Mouse (Mus musculus) liver, adult 2 months (tissue): ENCODE measurements at regions not wholly inside any gene's neighbourhood (a gene's known extent, or its start where the extent isn't known, plus 50 kb on each side); places are given as distances from the start of the nearest gene placed in this dataset.

Source experiments
- DNase-seq: peaks from one replicate; pipeline ENCODE4 v3.0.0-alpha.2; 2011; ENCODE audit warnings: low read depth, low spot score; ENCODE audit errors: extremely low read depth
- H3K27ac ChIP-seq: fragments of 200-500 bp; replicated peaks from 2 replicates; pipeline ENCODE4 v1.5.1; 2012; ENCODE audit warnings: low read depth, mild to moderate bottlenecking, control low read depth, inconsistent platforms, low read length; ENCODE audit not compliant: insufficient read depth
- H3K27me3 ChIP-seq: fragments of 200-500 bp; 2 replicates; pipeline ENCODE4 v1.6.1; 2012; ENCODE audit warnings: mild to moderate bottlenecking, moderate library complexity, low read length, inconsistent platforms; ENCODE audit not compliant: control insufficient read depth, insufficient read depth
- H3K36me3 ChIP-seq: fragments of 200-500 bp; 2 replicates; pipeline ENCODE4 v1.6.1; 2012; ENCODE audit warnings: low read length, inconsistent platforms; ENCODE audit not compliant: control insufficient read depth, insufficient read depth
- H3K4me1 ChIP-seq: fragments of 200-500 bp; 2 replicates; pipeline ENCODE4 v1.6.1; 2011; ENCODE audit warnings: low read length; ENCODE audit not compliant: control insufficient read depth, insufficient read depth
- H3K4me3 ChIP-seq: fragments of 200-500 bp; 2 replicates; pipeline ENCODE4 v1.5.1; 2011; ENCODE audit warnings: low read depth, mild to moderate bottlenecking, control low read depth, low read length, moderate library complexity; ENCODE audit not compliant: insufficient read depth
- H3K79me2 ChIP-seq: fragments of 200-500 bp; 2 replicates; pipeline ENCODE4 v1.6.1; 2012; ENCODE audit warnings: inconsistent platforms, mild to moderate bottlenecking, low read length, moderate library complexity; ENCODE audit not compliant: control insufficient read depth, insufficient read depth
- H3K9ac ChIP-seq: fragments of 200-500 bp; 2 replicates; pipeline ENCODE4 v1.6.1; 2012; ENCODE audit warnings: low read depth, mild to moderate bottlenecking, control low read depth, inconsistent platforms, low read length
- CTCF ChIP-seq: fragments of 200-500 bp; IDR thresholded peaks from 2 replicates; pipeline ENCODE4 v1.5.1; 2011; ENCODE audit warnings: low read depth, low read length, control low read depth
- POLR2A ChIP-seq: fragments of 200-500 bp; IDR thresholded peaks from 2 replicates; pipeline ENCODE4 v1.6.1; 2011; ENCODE audit warnings: low read length, control low read depth; ENCODE audit not compliant: insufficient read depth; ENCODE audit errors: extremely low read depth
- WGBS: fragments of 180-500 bp; shearing (Covaris S2); methylation state at CpG from one replicate; pipeline ENCODE4 v1.1.7; 2018; 5-methylcytosine and 5-hydroxymethylcytosine counted together

DNA sequence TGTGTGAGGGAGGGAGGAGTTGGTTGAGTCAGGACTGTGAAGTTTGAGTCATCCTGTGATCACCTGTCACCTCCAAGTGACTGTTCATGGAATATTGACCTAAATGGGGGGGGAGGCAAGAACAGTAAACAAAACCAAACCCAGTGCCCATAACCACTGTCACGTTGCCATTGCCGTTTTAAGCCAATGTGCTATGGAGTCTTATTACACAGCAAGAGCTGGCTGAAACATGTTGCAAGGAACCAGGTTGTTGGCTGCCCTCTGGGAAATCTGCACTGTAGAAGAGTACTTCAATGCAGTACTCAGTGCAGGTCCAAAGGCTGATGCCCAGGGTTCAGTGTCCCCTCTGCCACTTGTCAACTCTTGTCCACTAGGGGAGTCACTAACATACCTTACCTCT is 97.0 kb downstream of the Matn1 start:
- Histone ChIP-seq H3K9ac (no peak overlapping the region), H3K36me3 (no peaks in the 10 kb centered on the region), H3K4me3 (no peak overlapping the region), H3K27me3 (no peaks in the 10 kb centered on the region), H3K27ac (no peak overlapping the region), H3K4me1 (peaks cover 6% of the 10 kb centered on the region; the same call in 1 of the 2 replicates), H3K79me2 (no peaks in the 10 kb centered on the region)
- WGBS, result 18% methylated on average over 2 of the region's 2 CpGs
- peak; percentile 89 for DNase-seq
- TF ChIP-seq POLR2A (no peak), CTCF (0 out of 2 replicates have a peak, but pooled peaks have one; percentile 13)

DNA sequence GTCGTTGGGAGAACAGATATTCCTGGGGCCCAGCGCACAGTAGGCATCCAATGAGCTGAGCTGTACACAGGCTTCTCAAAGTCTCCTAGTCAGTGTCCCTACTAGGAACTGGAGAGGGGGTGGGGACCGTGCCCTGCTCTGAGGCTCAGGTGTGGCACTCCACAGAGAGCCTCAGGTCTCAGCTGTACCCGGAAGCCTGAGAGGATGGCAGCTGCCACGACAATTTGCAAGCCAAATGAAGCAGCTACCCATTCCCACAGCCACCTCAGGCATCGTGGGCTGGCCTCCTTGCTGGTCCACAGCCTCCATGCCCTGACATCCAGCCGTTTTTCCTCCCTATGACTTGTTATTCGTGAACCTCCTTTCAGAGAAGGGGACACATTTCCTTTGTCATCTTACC is 101.9 kb downstream of the Matn1 start:
- TF ChIP-seq CTCF (no peak), POLR2A (no peak)
- H3K4me3 ChIP-seq, result no peak overlapping the region
- no peak for DNase-seq
- H3K4me1 ChIP-seq, result peaks cover 5% of the 10 kb centered on the region; the same call in 1 of the 2 replicates
- no peaks in the 10 kb centered on the region for H3K79me2 ChIP-seq
- H3K27me3 ChIP-seq, result no peaks in the 10 kb centered on the region
- H3K9ac ChIP-seq, result no peak overlapping the region
- H3K36me3 ChIP-seq, result no peaks in the 10 kb centered on the region
- H3K27ac ChIP-seq, result no peak overlapping the region
- WGBS, result 55% methylated on average over 8 of the region's 8 CpGs

DNA sequence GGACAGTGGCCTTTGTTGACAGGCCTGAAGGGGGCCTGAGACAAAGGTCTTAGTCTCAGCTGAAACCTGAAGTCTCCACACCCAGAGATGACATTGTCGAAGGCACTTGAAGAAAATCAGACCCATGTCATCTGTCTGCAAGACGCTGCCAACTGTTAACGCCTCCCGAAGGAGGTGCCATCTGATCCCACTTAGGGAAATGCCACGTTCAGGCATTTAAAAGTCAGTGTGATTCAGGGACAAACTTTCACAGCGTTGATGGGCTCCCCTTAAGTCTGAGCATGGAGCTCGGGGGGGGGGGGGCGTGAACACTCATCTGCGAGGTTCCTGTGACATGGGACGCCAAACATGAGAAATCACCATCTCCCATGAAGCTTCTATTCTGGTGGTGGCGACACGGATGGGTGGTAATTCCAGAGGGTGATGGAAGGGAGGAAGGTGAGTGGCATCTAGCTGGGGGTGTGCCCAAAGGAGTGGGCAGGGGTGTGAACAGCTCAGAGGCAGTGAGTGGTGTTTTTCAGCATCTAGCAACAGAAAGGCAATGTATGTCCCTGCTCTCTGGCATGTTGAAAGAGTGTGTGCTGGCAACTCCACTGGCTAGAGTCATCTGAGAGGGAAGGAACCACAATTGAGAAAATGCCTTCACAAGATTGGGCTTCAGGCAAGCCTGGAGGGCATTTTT is 102.9 kb downstream of the Matn1 start:
- H3K27me3 ChIP-seq, result no peaks in the 10 kb centered on the region
- H3K4me3 ChIP-seq, result no peak overlapping the region
- TF ChIP-seq CTCF (no peak), POLR2A (no peak)
- no peaks in the 10 kb centered on the region for H3K36me3 ChIP-seq
- WGBS, result 64% methylated on average over 12 of the region's 12 CpGs
- no peak overlapping the region for H3K27ac ChIP-seq
- DNase-seq, result no peak
- no peaks in the 10 kb centered on the region for H3K4me1 ChIP-seq
- H3K79me2 ChIP-seq, result no peaks in the 10 kb centered on the region
- no peak overlapping the region for H3K9ac ChIP-seq

DNA sequence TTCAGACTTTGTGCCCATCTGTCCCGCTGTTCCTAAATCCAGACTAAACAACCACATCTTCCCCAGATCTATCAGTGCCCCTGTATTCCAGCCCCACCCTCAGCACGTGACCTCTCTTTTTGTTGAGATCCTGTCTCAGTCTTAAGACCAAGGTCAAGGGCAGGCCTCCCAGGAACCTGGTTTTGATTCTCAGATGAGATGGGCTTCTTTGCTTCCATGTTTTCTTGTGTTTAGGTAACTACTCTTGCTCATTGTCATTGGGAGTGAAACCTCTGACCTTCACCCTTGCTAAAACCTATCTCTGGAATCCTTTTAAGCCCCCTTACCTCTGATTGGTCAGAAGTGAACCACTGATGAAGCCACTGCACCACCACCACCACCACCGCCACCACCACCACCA is 112.1 kb downstream of the Matn1 start:
- Histone ChIP-seq H3K27me3 (no peaks in the 10 kb centered on the region), H3K27ac (no peak overlapping the region), H3K9ac (no peak overlapping the region), H3K36me3 (no peaks in the 10 kb centered on the region), H3K79me2 (no peaks in the 10 kb centered on the region), H3K4me1 (no peaks in the 10 kb centered on the region), H3K4me3 (no peak overlapping the region)
- no peak for DNase-seq
- no peak for TF ChIP-seq POLR2A
- TF ChIP-seq CTCF, result no peak
- 85% methylated on average over 3 of the region's 3 CpGs for WGBS

DNA sequence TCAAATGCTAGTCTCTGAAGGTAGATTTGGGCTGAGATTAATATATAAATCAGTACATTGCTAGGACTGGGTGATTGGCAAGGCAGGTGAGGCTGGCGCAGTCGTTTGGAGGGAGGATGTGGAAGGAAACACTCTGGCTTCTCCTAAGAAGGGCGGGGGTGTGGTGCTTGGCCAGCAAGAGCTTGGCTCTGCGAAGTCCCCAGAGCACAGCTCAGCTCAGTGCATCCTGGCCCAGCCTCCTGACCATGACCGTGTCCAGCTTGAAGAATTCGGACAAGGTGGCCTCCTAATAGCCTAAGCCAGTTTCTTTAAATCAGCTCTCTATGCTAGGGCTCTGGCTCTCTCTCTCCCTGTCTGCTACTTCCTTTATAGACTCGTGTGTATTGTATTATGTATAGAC is 115.4 kb downstream of the Matn1 start:
- Histone ChIP-seq H3K36me3 (no peaks in the 10 kb centered on the region), H3K4me3 (no peak overlapping the region), H3K9ac (no peak overlapping the region), H3K27me3 (no peaks in the 10 kb centered on the region), H3K4me1 (no peaks in the 10 kb centered on the region), H3K27ac (no peak overlapping the region), H3K79me2 (no peaks in the 10 kb centered on the region)
- 76% methylated on average over 7 of the region's 7 CpGs for WGBS
- no peak for DNase-seq
- no peak for TF ChIP-seq CTCF
- TF ChIP-seq POLR2A, result no peak

DNA sequence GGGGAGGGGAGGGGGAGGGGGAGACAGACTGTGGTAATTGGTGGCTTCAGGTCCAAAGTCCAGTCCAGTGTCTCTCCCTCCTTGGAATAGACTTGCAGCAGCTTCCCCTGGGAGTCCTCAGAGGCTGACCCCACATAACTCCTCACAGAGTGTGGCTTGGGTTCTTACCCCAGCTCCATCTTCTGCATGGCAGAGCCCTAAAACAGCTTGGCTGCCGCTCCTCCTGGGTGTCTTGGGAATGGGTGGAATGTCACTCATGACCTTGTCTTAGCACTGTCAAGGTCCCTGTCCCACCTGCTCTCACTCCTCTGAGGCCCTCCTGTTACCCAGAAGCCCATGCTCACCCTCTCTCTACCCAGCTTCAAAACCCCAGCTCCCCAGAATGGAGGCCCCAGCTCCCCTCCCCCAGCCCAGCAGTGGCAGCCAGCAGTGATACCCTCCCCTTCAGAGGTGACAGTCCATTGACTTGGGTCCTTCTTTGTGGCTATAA is 116.1 kb downstream of the Matn1 start:
- no peak for DNase-seq
- no peak overlapping the region for H3K27ac ChIP-seq
- no peaks in the 10 kb centered on the region for H3K27me3 ChIP-seq
- no peak overlapping the region for H3K4me3 ChIP-seq
- TF ChIP-seq POLR2A (no peak), CTCF (no peak)
- no peak overlapping the region for H3K9ac ChIP-seq
- no peaks in the 10 kb centered on the region for H3K36me3 ChIP-seq
- no peaks in the 10 kb centered on the region for H3K79me2 ChIP-seq
- WGBS, result 78% methylated on average over 1 of the region's 1 CpGs
- H3K4me1 ChIP-seq, result no peaks in the 10 kb centered on the region
